Mouse (Mus musculus): ENCODE results near the gene Sbno1. TPM values are rescaled to one million over a fixed set of nuclear protein-coding genes. Genes with fewer than 3 reads are reported as not detected.

The Sbno1 gene
- polyA plus RNA-seq, 1 experiment from 2014 or later, result 83.7 TPM

- H3K9ac ChIP-seq (ENCODE audit: low read depth, low read length), result no peak overlapping the region
- peaks cover 6% of the 10 kb centered on the region; the same call in 1 of the 2 replicates for H3K36me3 ChIP-seq (ENCODE audit: control insufficient read depth, insufficient read depth, low read length)
- 89% methylated on average over 7 of the region's 7 CpGs for WGBS
Measured at GRCm38 (mm10) chr5:124393726-124394125, 32.1 kb downstream of the Sbno1 start.

GRCm38 (mm10) chr5:124392412-124392811 lies 33.4 kb downstream of the Sbno1 start:
- no peaks in the 10 kb centered on the region for H3K9me3 ChIP-seq (ENCODE audit: control insufficient read depth, low read length)
- no peak overlapping the region for H3K27ac ChIP-seq (ENCODE audit: low read length)
- H3K27me3 ChIP-seq (replicated peaks; ENCODE audit: control insufficient read depth, insufficient read depth, low read length), result no peaks in the 10 kb centered on the region
- H3K4me1 ChIP-seq (ENCODE audit: control insufficient read depth, insufficient read depth, low read length), result no peaks in the 10 kb centered on the region
- H3K9ac ChIP-seq (ENCODE audit: low read depth, low read length), result no peak overlapping the region
- ATAC-seq, result no peak
- H3K4me3 ChIP-seq (ENCODE audit: low read length), result no peak overlapping the region
- peaks cover 13% of the 10 kb centered on the region; the same call in 1 of the 2 replicates for H3K36me3 ChIP-seq (ENCODE audit: control insufficient read depth, insufficient read depth, low read length)
- H3K4me2 ChIP-seq (ENCODE audit: low read depth, low read length), result no peak overlapping the region
- WGBS, result 96% methylated on average over 4 of the region's 4 CpGs

More at GRCm38 (mm10) chr5:124393726-124394125, 32.1 kb downstream of the Sbno1 start:
- Histone ChIP-seq H3K4me2 (ENCODE audit: low read depth, low read length) (no peak overlapping the region), H3K4me1 (ENCODE audit: control insufficient read depth, insufficient read depth, low read length) (no peaks in the 10 kb centered on the region), H3K27ac (ENCODE audit: low read length) (no peak overlapping the region), H3K4me3 (ENCODE audit: low read length) (no peak overlapping the region), H3K27me3 (replicated peaks; ENCODE audit: control insufficient read depth, insufficient read depth, low read length) (no peaks in the 10 kb centered on the region), H3K9me3 (ENCODE audit: control insufficient read depth, low read length) (no peaks in the 10 kb centered on the region)
- ATAC-seq, result no peak

GRCm38 (mm10) chr5:124387932-124388331 lies 37.9 kb downstream of the Sbno1 start:
- H3K4me3 ChIP-seq (ENCODE audit: low read length), result no peak overlapping the region
- H3K27ac ChIP-seq (ENCODE audit: low read length), result no peak overlapping the region
- H3K9ac ChIP-seq (ENCODE audit: low read depth, low read length), result no peak overlapping the region
- no peak for ATAC-seq
- H3K4me1 ChIP-seq (ENCODE audit: control insufficient read depth, insufficient read depth, low read length), result no peaks in the 10 kb centered on the region
- H3K9me3 ChIP-seq (ENCODE audit: control insufficient read depth, low read length), result no peaks in the 10 kb centered on the region
- WGBS, result 83% methylated on average over 5 of the region's 5 CpGs
- H3K27me3 ChIP-seq (replicated peaks; ENCODE audit: control insufficient read depth, insufficient read depth, low read length), result no peaks in the 10 kb centered on the region
- H3K4me2 ChIP-seq (ENCODE audit: low read depth, low read length), result no peak overlapping the region
- peaks cover 19% of the 10 kb centered on the region for H3K36me3 ChIP-seq (ENCODE audit: control insufficient read depth, insufficient read depth, low read length)

GRCm38 (mm10) chr5:124380121-124380520 lies 45.7 kb downstream of the Sbno1 start:
- Histone ChIP-seq H3K4me3 (ENCODE audit: low read length) (no peak overlapping the region), H3K4me2 (ENCODE audit: low read depth, low read length) (no peak overlapping the region), H3K27ac (ENCODE audit: low read length) (no peak overlapping the region), H3K9ac (ENCODE audit: low read depth, low read length) (no peak overlapping the region), H3K4me1 (ENCODE audit: control insufficient read depth, insufficient read depth, low read length) (no peaks in the 10 kb centered on the region), H3K36me3 (ENCODE audit: control insufficient read depth, insufficient read depth, low read length) (peaks cover 21% of the 10 kb centered on the region), H3K9me3 (ENCODE audit: control insufficient read depth, low read length) (no peaks in the 10 kb centered on the region), H3K27me3 (replicated peaks; ENCODE audit: control insufficient read depth, insufficient read depth, low read length) (no peaks in the 10 kb centered on the region)
- no peak for ATAC-seq
- 83% methylated on average over 1 of the region's 1 CpGs for WGBS

- Histone ChIP-seq H3K36me3 (ENCODE audit: control insufficient read depth, insufficient read depth, low read length) (peaks cover 15% of the 10 kb centered on the region), H3K9ac (ENCODE audit: low read depth, low read length) (no peak overlapping the region), H3K9me3 (ENCODE audit: control insufficient read depth, low read length) (no peaks in the 10 kb centered on the region), H3K4me2 (ENCODE audit: low read depth, low read length) (no peak overlapping the region), H3K27ac (ENCODE audit: low read length) (no peak overlapping the region), H3K4me1 (ENCODE audit: control insufficient read depth, insufficient read depth, low read length) (no peaks in the 10 kb centered on the region), H3K4me3 (ENCODE audit: low read length) (no peak overlapping the region), H3K27me3 (replicated peaks; ENCODE audit: control insufficient read depth, insufficient read depth, low read length) (no peaks in the 10 kb centered on the region)
- no peak for ATAC-seq
- WGBS, result 93% methylated on average over 4 of the region's 4 CpGs
Measured at GRCm38 (mm10) chr5:124377149-124377548, 48.7 kb downstream of the Sbno1 start.

GRCm38 (mm10) chr5:124376401-124376800 lies 49.4 kb downstream of the Sbno1 start:
- Histone ChIP-seq H3K36me3 (ENCODE audit: control insufficient read depth, insufficient read depth, low read length) (peaks cover 15% of the 10 kb centered on the region), H3K4me2 (ENCODE audit: low read depth, low read length) (no peak overlapping the region), H3K9ac (ENCODE audit: low read depth, low read length) (no peak overlapping the region), H3K4me3 (ENCODE audit: low read length) (no peak overlapping the region), H3K9me3 (ENCODE audit: control insufficient read depth, low read length) (no peaks in the 10 kb centered on the region), H3K4me1 (ENCODE audit: control insufficient read depth, insufficient read depth, low read length) (no peaks in the 10 kb centered on the region), H3K27ac (ENCODE audit: low read length) (no peak overlapping the region), H3K27me3 (replicated peaks; ENCODE audit: control insufficient read depth, insufficient read depth, low read length) (no peaks in the 10 kb centered on the region)
- no peak for ATAC-seq
- 89% methylated on average over 1 of the region's 1 CpGs for WGBS

- no peak for ATAC-seq
- Histone ChIP-seq H3K4me1 (ENCODE audit: control insufficient read depth, insufficient read depth, low read length) (no peaks in the 10 kb centered on the region), H3K4me2 (ENCODE audit: low read depth, low read length) (no peak overlapping the region), H3K27me3 (replicated peaks; ENCODE audit: control insufficient read depth, insufficient read depth, low read length) (no peaks in the 10 kb centered on the region), H3K9ac (ENCODE audit: low read depth, low read length) (no peak overlapping the region), H3K9me3 (ENCODE audit: control insufficient read depth, low read length) (no peaks in the 10 kb centered on the region), H3K36me3 (ENCODE audit: control insufficient read depth, insufficient read depth, low read length) (peaks cover 17% of the 10 kb centered on the region), H3K4me3 (ENCODE audit: low read length) (no peak overlapping the region), H3K27ac (ENCODE audit: low read length) (no peak overlapping the region)
- 94% methylated on average over 7 of the region's 7 CpGs for WGBS
Measured at GRCm38 (mm10) chr5:124374298-124374697, 51.5 kb downstream of the Sbno1 start.

- Histone ChIP-seq H3K4me2 (ENCODE audit: low read depth, low read length) (no peak overlapping the region), H3K27ac (ENCODE audit: low read length) (no peak overlapping the region), H3K9me3 (ENCODE audit: control insufficient read depth, low read length) (no peaks in the 10 kb centered on the region), H3K4me3 (ENCODE audit: low read length) (no peak overlapping the region), H3K27me3 (replicated peaks; ENCODE audit: control insufficient read depth, insufficient read depth, low read length) (no peaks in the 10 kb centered on the region), H3K36me3 (ENCODE audit: control insufficient read depth, insufficient read depth, low read length) (0 out of 2 replicates have a peak, but pooled peaks cover 5% of the 10 kb centered on the region), H3K9ac (ENCODE audit: low read depth, low read length) (no peak overlapping the region), H3K4me1 (ENCODE audit: control insufficient read depth, insufficient read depth, low read length) (no peaks in the 10 kb centered on the region)
- no peak for ATAC-seq
- WGBS, result 70% methylated on average over 3 of the region's 3 CpGs
Measured at GRCm38 (mm10) chr5:124366721-124367120, 59.1 kb downstream of the Sbno1 start.

- Histone ChIP-seq H3K4me3 (ENCODE audit: low read length) (no peak overlapping the region), H3K27ac (ENCODE audit: low read length) (no peak overlapping the region), H3K9me3 (ENCODE audit: control insufficient read depth, low read length) (no peaks in the 10 kb centered on the region), H3K36me3 (ENCODE audit: control insufficient read depth, insufficient read depth, low read length) (0 out of 2 replicates have a peak, but pooled peaks cover 5% of the 10 kb centered on the region), H3K4me1 (ENCODE audit: control insufficient read depth, insufficient read depth, low read length) (no peaks in the 10 kb centered on the region), H3K4me2 (ENCODE audit: low read depth, low read length) (no peak overlapping the region), H3K27me3 (replicated peaks; ENCODE audit: control insufficient read depth, insufficient read depth, low read length) (no peaks in the 10 kb centered on the region), H3K9ac (ENCODE audit: low read depth, low read length) (no peak overlapping the region)
- WGBS, result 93% methylated on average over 2 of the region's 2 CpGs
- no peak for ATAC-seq
Measured at GRCm38 (mm10) chr5:124365754-124366153, 60.0 kb downstream of the Sbno1 start.
